Mouse (Mus musculus): Measurements from ENCODE around the gene Arhgap22.

The Arhgap22 gene

DNA sequence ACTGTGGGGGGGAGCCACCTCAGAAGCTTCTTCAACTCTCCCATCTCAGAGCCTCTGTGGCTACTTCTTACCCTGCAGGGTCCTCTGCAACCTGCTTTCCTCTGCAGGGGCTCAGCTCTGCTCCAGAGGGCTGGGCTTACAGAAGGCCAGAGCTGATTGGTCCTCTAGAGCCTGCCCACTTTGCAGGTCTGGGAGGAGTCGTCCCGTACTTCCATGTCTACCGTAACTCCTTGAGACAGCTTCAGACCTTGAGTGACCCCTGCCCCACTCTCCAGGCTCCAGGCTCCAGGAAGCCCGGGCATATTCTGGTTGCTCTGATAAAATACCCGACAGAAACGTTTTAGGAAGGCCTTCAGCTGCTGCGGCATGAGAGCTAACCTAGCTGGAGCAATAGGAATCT lies 156.2 kb downstream of the Arhgap22 start:
- DNase-seq (ENCODE audit: low spot score) = no peak

DNA sequence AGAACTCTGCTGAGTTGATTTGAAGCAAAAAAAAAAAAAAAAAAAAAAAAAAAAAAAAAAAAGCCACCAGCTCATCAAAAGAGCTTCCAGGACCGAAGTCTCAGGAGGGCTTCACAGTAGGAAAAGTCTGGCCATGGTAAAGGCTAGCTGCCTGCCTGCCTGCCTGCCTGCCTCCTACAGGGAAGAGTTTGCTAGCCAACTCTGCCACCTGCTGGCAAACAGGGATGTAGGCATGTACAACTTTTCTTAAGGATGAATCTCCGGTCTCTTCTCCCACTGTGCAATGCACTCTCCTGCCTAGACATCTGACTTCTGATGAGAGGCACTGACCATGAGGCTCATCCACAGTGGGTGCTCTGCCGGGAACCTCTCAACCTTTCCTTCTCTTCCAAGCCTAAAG lies 157.4 kb downstream of the Arhgap22 start:
- DNase-seq (ENCODE audit: low spot score) = no peak

DNA sequence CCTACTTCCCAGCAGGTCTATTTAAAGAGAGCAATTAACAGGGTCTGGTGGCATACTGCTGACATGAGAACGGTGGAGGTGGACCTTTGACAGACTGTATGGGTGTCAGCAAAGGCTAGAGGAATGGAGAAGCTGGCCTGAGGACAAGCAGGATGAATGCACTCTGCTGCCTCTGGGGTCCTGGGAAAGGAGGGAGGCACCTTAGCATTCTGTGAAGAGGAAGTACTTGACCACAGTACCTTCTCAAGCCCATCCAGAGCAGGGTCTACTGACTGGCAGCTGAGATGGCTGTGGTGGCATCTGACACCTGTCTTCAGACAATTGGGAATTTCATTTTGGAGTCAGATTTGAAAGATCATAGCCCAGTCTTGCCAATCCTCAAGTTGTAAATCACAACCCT lies 159.4 kb downstream of the Arhgap22 start:
- no peak for DNase-seq (ENCODE audit: low spot score)

- no peak for DNase-seq (ENCODE audit: low spot score)
These were observed 160.3 kb downstream of the Arhgap22 start for GRCm38 (mm10) chr14:33374089-33374488.

GRCm38 (mm10) chr14:33377211-33377610 lies 163.4 kb downstream of the Arhgap22 start:
- DNase-seq (ENCODE audit: low spot score) = no peak

- DNase-seq (ENCODE audit: low spot score) = no peak
These were observed 164.9 kb downstream of the Arhgap22 start for GRCm38 (mm10) chr14:33378723-33379122.

- DNase-seq (ENCODE audit: low spot score) = no peak
These were observed 167.1 kb downstream of the Arhgap22 start for GRCm38 (mm10) chr14:33380830-33381457.

- DNase-seq (ENCODE audit: low spot score) = no peak
These were observed 184.4 kb downstream of the Arhgap22 start for GRCm38 (mm10) chr14:33398065-33398860.

DNA sequence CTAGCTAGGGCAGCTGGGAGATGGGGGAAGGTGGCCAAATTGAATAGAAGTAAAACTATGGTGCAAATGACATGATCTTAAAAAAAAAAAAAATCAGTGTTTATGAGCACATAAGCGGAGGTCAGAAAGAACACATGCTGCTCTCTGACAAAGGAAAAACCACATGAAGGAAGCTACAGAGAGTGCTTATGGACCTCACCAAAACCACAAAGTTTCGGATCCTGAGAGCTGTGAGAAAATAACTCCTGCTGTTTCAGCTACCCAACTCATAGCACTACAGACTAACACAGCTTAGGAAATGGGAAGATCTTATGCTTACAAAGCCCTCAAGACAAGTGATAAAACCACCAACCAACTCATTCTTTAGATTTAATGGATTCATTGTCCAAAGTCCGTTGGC lies 186.2 kb downstream of the Arhgap22 start:
- DNase-seq (ENCODE audit: low spot score) = no peak

DNA sequence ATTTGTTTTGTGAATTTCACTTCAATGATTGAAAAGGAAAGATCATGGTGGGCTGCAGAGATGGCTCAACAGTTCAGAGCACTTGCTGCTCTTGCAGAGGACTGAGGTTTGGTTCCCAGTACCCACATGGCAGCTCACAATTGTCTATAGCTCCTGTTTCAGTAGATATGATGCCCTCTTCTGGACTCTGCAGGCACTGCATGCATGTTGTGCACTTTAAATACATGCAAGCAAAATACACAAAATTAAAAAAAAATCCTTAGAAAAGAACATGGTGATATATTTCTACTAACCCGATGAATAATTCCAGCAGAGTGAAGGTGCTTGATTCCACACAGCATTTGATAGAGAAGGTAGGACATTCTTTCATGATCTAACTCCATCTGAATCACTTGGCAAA lies 188.5 kb downstream of the Arhgap22 start:
- DNase-seq (ENCODE audit: low spot score) = no peak

- no peak for DNase-seq (ENCODE audit: low spot score)
These were observed 201.9 kb downstream of the Arhgap22 start for GRCm38 (mm10) chr14:33415746-33416145.

DNA sequence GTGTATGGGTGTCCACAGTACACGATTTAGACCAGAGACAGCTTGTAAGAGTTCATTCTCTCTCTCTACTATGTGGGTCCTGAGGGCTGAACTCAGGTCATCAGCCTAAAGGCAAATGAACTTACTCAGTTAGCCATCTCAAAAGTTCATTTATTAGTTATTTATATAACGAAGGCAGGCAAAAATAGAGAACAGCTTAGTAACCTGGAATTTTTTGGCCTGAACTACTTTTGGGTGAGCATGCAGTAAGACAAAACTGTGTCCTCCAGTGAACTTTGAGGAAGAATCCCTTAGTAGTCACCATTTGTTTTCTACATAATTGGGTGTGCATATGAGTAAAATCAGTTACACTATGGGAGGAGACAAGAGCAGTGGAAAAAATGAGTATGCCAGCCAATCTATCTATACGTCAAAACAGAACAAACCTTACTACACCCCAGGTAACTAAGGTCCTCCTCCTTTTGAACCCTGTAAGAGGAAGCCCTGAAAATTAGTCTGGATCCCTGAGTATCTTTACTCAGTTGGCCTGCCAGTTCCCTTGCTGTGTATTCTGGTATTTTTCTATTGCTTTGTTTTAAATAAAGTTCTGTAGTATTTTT lies 204.6 kb downstream of the Arhgap22 start:
- no peak for DNase-seq (ENCODE audit: low spot score)

Data from urinary bladder, postnatal 10 days (tissue).